Mouse (Mus musculus): ENCODE measurements around the gene Vwa3b.
A peak's percentile ranks its signal among the peaks of the same experiment; 100 is the strongest.

Gene Vwa3b

DNA sequence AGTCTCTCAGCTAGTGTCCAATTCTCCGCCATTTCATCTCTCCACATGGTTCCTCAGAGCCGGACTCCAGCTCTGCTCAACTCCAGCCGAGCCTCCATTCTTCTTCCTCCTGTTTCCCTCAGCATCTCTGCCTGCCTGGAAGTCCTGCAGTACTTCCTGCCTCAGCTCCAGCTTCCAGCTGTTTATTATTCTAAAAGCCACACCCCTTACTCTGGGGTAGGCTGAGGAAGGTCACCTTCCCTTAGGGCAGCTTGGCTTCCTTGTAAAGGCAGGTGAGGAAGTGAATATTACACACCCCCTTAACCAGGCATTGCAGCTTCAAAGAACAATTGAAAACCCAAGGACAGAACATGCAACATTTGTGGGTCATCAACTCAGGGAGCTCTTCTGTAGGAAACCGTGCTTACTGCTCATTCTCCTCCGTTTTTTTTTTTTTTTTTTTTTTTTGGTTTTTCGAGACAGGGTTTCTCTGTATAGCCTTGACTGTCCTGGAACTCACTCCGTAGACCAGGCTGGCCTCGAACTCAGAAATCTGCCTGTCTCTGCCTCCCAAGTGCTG is 103.7 kb downstream of the Vwa3b start:
- DNase-seq: no peak

DNA sequence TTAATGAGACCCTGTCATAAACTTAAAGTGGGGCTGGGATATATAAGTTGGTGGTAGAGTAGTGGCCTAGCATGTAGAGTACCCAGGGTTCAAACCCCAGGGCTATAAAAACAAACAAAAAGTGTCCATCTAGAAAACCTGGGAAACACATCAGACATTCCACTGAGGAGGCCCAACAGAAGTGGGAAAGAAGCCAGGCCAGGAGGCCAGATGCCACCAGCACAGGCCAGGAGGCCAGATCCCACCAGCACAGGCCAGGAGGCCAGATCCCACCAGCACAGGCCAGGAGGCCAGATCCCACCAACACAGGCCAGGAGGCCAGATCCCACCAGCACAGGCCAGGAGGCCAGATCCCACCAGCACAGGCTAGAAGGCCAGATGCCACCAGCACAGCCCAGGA is 104.8 kb downstream of the Vwa3b start:
- DNase-seq: no peak

DNA sequence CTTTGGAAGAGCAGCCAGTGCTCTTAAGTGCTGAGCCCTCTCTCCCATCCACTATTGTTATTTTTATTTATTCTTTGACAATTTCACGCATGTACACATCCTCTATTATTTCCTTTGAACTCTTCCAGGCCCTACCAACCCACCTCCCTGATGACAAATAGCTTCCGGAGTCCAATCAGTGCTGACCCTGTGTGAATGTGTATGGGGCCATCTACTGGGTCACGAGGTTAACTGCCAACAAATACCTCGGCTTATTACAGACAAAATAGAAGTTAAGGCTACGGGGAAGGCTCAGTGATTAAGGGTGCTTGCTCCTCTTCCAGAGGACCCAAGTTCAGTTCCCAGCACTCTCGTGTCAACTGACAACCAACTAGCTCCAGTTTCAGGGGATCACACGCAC is 106.0 kb downstream of the Vwa3b start:
- no peak for DNase-seq

DNA sequence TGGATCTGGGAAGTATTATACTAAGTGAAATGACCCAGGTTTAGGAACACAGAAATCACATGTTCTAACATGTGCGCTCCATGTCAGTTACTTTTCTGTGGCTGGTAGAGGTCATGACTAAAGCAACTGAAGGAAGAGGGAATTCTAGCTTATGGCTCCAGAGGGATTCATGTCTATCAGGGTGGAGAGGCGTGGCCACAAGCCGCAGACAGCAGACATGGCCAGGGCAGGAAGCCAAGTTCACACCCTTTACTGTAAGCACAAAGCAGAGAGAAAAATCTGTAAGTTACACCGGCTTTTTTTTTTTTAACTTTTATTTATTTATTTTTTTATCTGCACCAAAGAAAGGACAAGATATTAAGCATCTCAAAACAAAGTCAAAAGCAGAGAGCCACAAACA is 119.6 kb downstream of the Vwa3b start:
- no peak for DNase-seq

DNA sequence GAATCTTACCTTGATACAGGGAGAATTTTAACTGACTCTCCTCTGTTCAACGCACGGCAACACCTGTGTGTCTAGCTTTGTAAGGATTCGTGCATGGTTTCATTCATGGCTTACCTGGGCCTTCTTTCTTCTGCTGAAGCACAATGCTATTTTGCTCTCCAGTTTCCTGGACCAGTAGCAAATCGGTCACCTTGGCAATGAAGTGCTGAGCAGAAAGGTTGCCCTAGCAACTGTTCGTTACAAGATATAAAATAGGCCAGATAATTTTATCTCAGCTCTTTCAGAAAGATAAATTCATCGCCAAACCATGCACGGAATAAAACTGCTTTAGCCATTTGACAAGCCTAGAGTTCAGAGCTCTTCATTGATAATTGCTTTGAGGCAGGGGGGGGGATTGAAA is 123.5 kb downstream of the Vwa3b start:
- peak; percentile 4 for DNase-seq

DNA sequence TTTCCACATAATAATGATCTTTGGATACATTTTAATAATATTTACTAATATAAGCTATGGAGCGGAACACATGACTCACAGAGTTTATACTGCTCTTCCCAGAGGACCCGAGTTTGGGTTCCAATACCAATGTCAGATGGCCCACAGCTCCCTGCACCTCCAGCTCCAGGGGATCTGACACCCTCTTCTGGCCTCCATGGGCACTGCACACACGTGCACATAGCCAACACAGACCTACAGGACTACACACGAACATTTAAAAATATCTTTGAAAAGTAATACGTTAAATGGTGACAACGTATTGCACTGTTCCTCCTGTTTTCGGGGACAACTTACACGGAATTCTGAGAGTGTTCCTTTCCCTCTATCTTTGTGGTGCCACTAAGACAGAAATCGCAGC is 125.5 kb downstream of the Vwa3b start:
- DNase-seq: no peak

DNA sequence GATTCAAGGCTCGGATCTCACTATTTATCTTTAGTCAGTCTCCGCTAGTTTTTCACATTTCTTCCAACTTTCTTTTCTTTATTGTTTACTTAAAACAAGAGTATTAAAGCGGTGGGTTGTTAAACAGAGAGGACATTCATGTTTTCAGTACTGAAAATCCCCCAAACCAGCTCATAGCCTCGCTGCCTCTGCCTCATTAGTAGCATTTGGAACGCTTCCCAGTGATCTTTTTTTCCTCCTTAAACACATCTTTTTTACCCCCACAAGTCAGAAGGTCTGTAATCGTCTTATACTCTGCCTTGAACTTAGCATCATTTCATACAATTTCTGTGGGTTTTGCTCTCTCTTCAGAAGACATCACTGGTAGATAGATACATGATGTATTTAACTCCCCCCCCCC is 139.7 kb downstream of the Vwa3b start:
- DNase-seq: no peak

DNA sequence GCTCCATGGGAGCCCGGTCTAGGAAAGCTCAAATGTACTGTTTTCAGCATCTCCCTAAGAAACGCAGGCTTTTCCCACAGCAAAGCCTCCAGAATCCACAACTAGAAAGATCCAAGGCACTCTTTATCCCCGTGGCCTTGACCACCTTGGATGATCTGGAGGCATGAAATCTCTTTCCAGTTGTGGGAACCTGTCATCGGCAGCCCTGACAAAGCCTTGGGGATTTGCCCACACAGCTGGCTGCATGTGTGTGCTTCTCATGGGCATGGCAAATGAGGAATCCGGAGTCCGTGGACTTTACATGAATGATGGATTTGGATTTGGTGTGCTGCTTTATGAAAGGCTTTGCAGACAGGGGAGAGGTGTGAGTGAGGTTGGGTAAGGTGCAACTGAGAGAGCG is 141.5 kb downstream of the Vwa3b start:
- DNase-seq: no peak

DNA sequence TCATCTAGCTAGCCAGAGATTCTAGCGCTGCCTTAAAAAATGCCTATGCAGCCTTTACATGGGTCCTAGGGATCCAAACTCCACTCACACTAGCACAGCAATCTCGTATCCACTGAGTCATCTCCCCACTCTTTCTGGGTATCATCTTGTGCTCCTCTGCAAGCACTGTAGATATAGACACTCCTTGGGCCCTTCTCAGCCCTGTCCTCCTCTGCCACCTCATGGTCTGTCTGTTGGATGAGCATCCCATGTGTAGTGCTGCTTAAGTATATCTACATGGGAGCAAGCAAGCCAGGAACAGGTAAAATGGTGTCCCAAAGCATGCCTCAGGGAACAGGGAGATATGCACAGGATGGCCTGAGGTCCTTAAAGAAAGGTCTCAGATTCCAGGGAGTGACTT is 151.5 kb downstream of the Vwa3b start:
- DNase-seq: no peak

DNA sequence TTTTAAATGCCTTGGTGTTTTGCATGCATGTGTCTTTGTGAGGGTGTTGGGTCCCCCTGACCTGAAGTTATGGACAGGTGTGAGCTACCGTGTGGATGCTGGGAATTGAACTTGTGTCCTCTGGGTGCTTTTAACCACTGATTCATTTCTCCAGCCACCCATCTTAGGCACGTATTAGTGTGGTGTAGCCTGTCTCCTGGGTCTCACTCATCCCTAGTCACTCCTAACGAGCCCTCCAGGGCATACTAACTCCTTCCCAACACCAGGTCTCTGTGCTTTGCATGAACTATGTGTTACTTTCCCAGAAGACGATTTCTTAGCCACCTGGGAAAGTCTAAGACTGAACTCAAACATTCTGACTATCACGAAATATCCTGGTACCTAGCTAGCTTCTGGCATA is 153.5 kb downstream of the Vwa3b start:
- DNase-seq: no peak

DNA sequence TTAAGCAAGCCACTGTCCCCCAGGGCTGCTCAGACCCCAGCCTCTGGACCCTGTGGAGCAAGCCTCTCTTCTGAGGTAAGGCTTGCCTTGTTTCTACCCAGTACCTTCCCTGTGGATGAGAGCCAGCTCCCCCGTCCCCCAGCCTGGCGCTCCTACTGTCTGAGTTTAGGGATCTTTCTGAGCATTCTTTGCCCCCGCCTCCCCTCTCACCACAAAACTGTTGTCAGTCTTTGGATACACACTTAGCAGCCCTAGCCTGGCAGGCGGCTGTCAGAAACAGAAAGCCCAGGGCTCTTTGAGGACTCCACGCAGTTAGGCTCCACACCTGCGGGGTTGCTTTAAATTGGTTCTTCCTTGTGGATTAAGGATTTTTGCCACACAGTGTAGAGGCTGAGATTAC is 160.7 kb downstream of the Vwa3b start:
- no peak for DNase-seq

DNA sequence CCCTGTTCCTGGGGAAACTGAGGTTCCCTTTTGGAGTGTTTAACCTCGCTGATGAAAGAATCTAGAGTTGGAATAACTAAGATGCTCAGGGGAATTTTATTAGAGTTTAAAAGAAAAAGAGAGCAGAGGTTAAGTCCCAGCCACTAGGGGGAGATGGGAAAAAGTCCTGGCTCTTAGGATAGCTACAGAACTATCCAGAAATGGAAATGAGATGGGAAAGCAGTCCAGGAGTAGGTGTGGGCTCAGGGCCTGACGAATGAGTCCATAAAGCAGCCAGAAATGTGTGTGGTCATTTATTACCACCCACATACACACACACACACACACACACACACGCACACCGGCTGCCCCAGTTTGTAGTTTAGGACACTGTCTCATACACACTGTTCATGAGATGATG is 168.2 kb downstream of the Vwa3b start:
- DNase-seq: no peak

DNA sequence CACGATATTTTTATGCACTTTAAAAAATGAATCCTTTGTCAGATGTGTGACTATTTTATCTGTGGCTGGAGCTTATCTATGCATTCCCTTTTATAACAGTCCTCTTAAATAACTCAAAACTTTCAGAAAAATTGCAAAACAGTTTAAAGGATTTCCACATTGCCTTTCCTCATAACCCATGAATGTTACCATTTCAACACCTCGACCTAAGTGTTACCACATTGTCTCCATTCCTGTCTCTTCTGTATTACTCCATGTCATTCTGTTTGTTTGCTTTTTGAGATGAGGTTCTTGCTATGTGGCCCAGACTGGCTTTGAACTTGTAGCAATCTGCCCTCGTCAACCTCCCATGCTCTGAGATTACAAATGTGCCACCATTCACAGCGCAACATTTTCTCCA is 175.0 kb downstream of the Vwa3b start:
- no peak for DNase-seq

DNA sequence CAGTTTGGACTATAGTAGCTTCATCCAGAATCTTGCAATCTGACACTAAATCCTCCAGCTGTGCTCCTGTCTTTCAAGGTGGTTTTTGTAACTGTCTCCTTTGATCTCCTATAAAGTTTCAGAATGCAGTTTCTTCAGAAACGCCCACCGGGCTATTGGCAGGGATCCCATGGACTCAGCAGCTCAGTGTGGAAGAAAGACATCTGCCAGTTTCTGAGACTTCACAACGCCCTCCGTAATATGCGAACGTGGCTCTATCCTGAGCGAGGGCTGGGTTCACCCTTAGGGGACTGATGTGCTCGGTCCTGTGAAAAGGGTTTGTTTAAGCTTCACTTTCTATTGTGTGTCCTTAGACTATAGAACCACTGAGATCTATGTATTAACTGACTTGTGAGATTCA is 181.3 kb downstream of the Vwa3b start:
- no peak for DNase-seq

DNA sequence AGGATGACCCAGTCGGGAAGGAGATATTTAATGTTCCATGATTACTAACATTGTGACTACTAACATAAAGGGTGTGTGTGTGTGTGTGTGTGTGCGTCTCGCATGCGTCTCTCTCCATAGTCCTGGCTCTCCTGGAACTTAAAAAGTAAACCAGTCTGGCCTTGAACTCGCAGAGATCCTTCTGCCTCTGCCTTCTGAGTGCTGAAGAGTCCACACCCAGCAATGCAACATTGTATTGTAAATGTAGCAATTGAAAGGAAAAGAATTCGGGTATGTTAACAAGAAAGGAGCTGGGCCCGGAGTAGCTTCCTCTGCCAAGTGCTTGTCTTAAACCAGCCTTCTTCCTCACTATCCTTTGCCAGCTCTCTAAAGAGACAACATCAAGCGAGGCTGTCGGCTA is 186.0 kb downstream of the Vwa3b start:
- DNase-seq: no peak

DNA sequence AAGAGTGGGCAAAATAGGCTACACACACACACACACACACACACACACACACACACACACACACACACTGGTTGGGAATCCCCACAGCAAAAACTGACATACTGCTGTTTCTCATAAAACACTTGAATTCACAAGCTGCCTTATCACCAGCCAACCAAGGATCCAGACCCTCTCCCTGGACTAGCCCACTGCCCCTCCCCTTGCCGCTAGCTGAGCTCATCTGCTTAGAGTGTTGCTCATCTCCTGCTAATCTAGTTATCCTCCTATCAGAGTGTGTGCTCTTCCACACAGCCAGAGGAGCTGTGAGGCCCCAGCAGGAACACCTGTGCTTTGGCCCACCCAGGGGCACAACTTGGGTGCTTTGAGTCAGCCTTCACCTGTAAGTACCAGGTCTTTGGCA is 187.7 kb downstream of the Vwa3b start, which contains the start of gene Cnga3:
Gene Cnga3 (plus strand): TSS at position 291 of the 400 bp plus-strand sequence.
- no peak for DNase-seq

DNA sequence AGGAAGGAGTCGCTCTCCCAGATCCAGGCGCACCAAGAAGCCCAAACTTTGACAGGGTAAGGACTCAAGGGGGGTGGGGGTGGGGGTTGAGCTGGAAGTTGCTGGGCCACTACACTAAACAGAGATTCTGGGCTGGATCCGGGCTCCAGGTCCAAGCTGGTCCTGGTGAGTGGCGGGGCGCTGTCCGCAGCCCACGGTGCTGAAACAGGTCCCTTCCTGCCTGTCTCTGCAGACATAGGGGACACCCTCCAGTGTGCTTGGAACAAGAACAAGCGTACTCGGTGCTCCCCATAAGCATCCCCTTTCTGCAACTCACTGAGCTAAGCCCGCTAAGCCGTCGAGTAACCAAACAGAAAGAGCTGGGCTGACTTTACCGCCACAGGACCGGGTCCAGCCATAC is 192.0 kb downstream of the Vwa3b start:
- peak; percentile 51 for DNase-seq

DNA sequence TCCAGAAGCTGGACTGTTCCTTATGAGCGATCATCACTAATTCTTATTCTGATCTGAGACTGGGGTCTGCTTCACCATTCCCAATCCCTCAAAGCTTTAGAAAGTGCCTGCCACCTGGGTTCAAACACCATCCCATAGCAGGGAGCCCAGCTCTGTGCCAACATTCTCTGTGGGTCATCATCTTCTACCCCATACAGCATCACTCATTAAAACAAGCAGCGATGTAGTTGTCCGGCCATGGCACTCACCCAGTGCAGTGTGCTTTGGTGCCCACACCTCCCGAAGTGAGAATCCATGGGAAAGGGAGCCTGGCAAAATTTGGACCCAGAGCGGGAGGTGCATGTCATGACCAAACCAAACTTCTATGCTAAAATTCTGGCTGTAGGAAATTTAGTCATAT is 193.2 kb downstream of the Vwa3b start:
- DNase-seq: no peak

DNA sequence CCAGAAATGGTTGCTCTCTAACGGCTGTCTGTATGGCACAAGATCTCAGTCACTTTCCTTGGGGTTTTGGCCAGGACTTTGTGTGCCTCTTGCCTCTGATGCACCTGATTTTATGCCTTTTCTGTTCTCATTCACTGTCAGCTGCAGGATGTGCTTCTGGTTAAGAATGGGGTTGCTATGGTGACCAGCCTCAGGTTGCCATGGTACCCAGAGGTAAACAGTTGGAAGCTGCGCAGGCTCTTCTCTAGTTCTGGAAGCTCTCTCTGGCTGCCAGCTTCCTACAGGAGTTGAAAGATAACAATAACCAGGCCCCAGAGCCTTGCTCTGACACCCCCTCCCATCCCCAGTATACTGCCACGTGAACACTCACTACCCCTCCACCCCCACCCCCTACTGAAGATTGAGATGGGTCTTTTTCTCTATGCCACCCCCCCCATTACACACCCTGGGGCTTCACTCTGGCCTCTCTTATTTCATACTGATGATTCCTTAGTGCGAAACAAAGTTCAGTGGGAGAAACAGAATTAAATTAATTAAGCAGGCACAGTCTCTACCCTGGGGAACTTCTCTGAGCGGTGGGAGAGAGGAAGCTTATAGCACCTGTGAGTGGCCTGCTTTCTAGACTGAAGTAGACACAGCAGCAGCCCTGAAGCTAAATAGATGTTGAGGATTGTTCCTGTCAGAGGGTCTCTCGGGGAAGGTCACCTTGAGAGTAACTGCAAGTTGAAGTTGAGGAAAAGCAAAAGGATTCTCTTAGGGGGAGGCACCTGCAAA is 193.9 kb downstream of the Vwa3b start:
- peak; percentile 70 for DNase-seq

DNA sequence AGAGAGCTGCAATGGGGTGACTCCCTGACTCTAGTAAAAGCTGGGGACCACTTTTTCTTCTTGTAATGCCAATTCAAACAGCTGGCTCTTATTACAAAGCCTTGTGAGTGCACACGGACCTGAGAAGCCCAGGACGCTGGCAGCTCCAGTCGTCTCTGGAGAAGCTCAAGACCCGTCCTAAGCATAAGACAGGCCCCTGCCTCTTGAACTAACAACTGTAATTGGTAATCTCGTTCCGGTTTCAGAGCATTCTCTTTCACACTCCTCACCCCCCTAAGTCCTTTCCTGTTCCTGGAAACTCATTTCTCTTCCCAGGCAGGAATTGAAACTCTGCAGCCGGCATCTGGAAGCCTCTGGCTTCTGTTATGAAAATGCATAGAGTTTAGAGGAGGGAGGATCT is 195.6 kb downstream of the Vwa3b start:
- DNase-seq: no peak

DNA sequence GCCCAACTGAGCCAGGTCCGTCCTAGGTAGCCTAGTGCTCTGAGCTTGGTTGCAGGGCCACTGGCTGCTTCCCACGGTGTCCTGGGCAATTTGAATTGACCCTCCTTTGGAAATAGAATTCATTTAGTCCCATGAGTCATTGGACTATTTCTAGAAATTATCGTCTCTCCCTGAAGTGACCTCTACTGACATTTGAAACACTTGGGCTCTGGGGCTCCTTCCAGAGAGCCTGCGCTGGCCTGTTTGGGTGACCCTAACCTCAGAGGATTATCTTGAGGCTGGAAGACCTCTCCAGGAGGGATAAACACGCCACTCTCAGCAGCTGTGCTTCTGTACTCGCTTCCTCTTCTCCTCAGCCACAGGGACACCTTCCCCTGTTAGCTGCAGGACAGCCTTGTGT is 204.0 kb downstream of the Vwa3b start:
- no peak for DNase-seq

DNA sequence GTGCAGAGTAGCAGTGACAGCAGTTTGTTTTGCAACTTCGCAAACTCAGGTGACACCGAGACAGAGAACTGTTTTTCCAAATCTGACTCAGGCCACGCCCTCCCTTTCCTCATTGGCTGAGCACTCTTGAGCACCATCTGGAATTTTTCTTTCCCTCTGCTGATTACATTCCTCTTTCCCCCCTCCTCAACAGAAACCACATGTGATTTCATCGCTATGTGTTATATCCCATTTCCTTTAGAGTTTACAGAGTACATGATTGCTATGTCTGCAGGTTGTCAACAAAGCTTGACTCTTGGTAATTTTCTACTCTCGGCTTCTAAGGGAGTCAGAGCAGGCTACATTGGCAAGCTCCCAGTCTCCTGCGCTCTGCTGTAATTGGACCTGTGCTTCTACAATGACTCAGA is 204.9 kb downstream of the Vwa3b start:
- no peak for DNase-seq
